Comparison of ENCODE assay signal across 10 mouse cellular contexts in the genomic region with DNA sequence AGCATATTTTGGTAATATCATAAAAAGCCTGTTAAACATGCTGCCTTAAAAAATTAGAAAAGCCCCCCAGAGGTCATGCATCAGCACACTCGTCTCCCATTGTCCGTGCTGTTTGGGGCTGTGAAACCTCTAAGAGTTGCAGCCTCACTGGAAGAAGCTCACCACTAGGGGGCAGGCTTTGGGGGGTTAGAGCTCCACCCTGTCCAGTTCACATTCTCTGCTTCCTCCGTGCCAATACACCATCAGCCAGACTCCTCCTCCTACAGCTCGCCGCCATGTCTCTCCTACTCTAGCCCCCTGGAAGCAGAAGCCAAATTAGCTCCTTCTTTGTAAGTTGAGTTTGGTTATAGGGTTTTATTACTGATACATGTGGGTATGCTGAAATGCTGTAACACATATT. TPM values are rescaled to one million over a fixed set of nuclear protein-coding genes. Genes with fewer than 3 reads are reported as not detected.
DNase-seq lines count a peak whose midpoint lies in the region; ATAC-seq and TF ChIP-seq lines count a peak whose summit lies in the region.
"Had no signal": no experiment of that assay in that cellular context is flagged by ENCODE, and none has a peak within 500 bp of the region (broad histone marks: within the 10 kb centered on the region; RNA-seq: fewer than 3 reads in every experiment).

No protein-coding gene starts in this region.

- no peaks in the 10 kb centered on the region for H3K79me2 ChIP-seq in liver, adult 2 months (ENCODE audit: control insufficient read depth, insufficient read depth, low read length)

- H3K27ac ChIP-seq in hindbrain, embryonic 11.5 days (ENCODE audit: low read depth, low read length) = no peak overlapping the region
- H3K27ac ChIP-seq in hindbrain, embryonic 16.5 days (ENCODE audit: low read depth, low read length) = no peak overlapping the region
- no peak overlapping the region for H3K27ac ChIP-seq in liver, adult 2 months (replicated peaks; ENCODE audit: insufficient read depth, low read depth, low read length)
- no peak overlapping the region for H3K27ac ChIP-seq in neural tube, embryonic 11.5 days (ENCODE audit: low read depth, low read length)
- H3K27ac ChIP-seq: embryonic facial prominence, embryonic 13.5 days had no signal

- no peak for TF ChIP-seq POLR2A in liver, adult 2 months (IDR thresholded peaks at IDR 0.05; ENCODE audit: extremely low read depth, insufficient read depth, low read length)

- H3K9me3 ChIP-seq in hindbrain, embryonic 11.5 days (ENCODE audit: control insufficient read depth, low read length) = no peaks in the 10 kb centered on the region
- H3K9me3 ChIP-seq in hindbrain, embryonic 16.5 days (ENCODE audit: control insufficient read depth, low read length) = no peaks in the 10 kb centered on the region
- H3K9me3 ChIP-seq in neural tube, embryonic 11.5 days (ENCODE audit: control insufficient read depth, low read length) = no peaks in the 10 kb centered on the region
- H3K9me3 ChIP-seq: embryonic facial prominence, embryonic 13.5 days had no signal

- ATAC-seq in hindbrain, embryonic 11.5 days (ENCODE audit: low FRiP score) = no peak
- ATAC-seq in hindbrain, embryonic 16.5 days = no peak
- ATAC-seq in CD4-positive, CD25-positive, alpha-beta regulatory T cell, adult 4 months = peak; percentile 58
- ATAC-seq in neural tube, embryonic 11.5 days (ENCODE audit: insufficient read depth, low FRiP score, low TSS enrichment) = peak; percentile 53; the same call in 1 of the 2 replicates

- no peak overlapping the region for H3K4me2 ChIP-seq in hindbrain, embryonic 11.5 days (replicated peaks; ENCODE audit: low read depth, low read length)
- H3K4me2 ChIP-seq in hindbrain, embryonic 16.5 days (ENCODE audit: low read length) = no peak overlapping the region
- no peak overlapping the region for H3K4me2 ChIP-seq in neural tube, embryonic 11.5 days (ENCODE audit: low read depth)
- H3K4me2 ChIP-seq: embryonic facial prominence, embryonic 13.5 days had no signal

- no peaks in the 10 kb centered on the region for H3K36me3 ChIP-seq in hindbrain, embryonic 11.5 days (ENCODE audit: control insufficient read depth, insufficient read depth, low read length)
- H3K36me3 ChIP-seq in hindbrain, embryonic 16.5 days (ENCODE audit: control insufficient read depth, insufficient read depth, low read length) = no peaks in the 10 kb centered on the region
- H3K36me3 ChIP-seq in liver, adult 2 months (ENCODE audit: control insufficient read depth, insufficient read depth, low read length) = no peaks in the 10 kb centered on the region
- H3K36me3 ChIP-seq in neural tube, embryonic 11.5 days (ENCODE audit: control insufficient read depth, insufficient read depth, low read length) = no peaks in the 10 kb centered on the region
- H3K36me3 ChIP-seq: embryonic facial prominence, embryonic 13.5 days had no signal

- TF ChIP-seq CTCF in liver, adult 2 months (IDR thresholded peaks at IDR 0.05; ENCODE audit: low read depth, low read length) = peak; percentile 84

- no peak overlapping the region for H3K4me3 ChIP-seq in hindbrain, embryonic 11.5 days (ENCODE audit: low read depth, low read length)
- H3K4me3 ChIP-seq in hindbrain, embryonic 16.5 days (ENCODE audit: low read length) = no peak overlapping the region
- H3K4me3 ChIP-seq in liver, adult 2 months (ENCODE audit: insufficient read depth, low read depth, low read length) = no peak overlapping the region
- H3K4me3 ChIP-seq in neural tube, embryonic 11.5 days (ENCODE audit: low read depth, low read length) = no peak overlapping the region
- H3K4me3 ChIP-seq: embryonic facial prominence, embryonic 13.5 days; megakaryocyte, embryonic 14.5 days had no signal

- H3K9ac ChIP-seq in hindbrain, embryonic 11.5 days (ENCODE audit: low read depth, low read length) = no peak overlapping the region
- H3K9ac ChIP-seq in hindbrain, embryonic 16.5 days (ENCODE audit: low read depth, low read length) = no peak overlapping the region
- no peak overlapping the region for H3K9ac ChIP-seq in liver, adult 2 months (ENCODE audit: low read depth, low read length)
- no peak overlapping the region for H3K9ac ChIP-seq in neural tube, embryonic 11.5 days (ENCODE audit: low read length)
- H3K9ac ChIP-seq: embryonic facial prominence, embryonic 13.5 days had no signal

- WGBS in hindbrain, embryonic 11.5 days = 53% methylated on average over 5 of the region's 5 CpGs
- 44% methylated on average over 5 of the region's 5 CpGs for WGBS in hindbrain, embryonic 16.5 days
- WGBS in liver, adult 2 months = 49% methylated on average over 5 of the region's 5 CpGs
- 44% methylated on average over 5 of the region's 5 CpGs for WGBS in neural tube, embryonic 11.5 days

- peak; percentile 73 for DNase-seq in hindbrain, embryonic 11.5 days (ENCODE audit: low spot score)
- DNase-seq in adrenal gland, postnatal 4 days (ENCODE audit: low spot score in 2 of 2) = peak; percentile 19 to 42
- peak; percentile 12 for DNase-seq in gastrocnemius, adult 8-10 months (ENCODE audit: low spot score in 2 of 2)
- DNase-seq in liver, adult 2 months (ENCODE audit: extremely low read depth, low read depth, low spot score) = peak; percentile 64
- peak; percentile 62 for DNase-seq in neural tube, embryonic 11.5 days (ENCODE audit: low spot score)
- peak; percentile 84 for DNase-seq in thymus, postnatal 4 days

- H3K27me3 ChIP-seq in hindbrain, embryonic 11.5 days (ENCODE audit: control insufficient read depth, insufficient read depth, low read length) = no peaks in the 10 kb centered on the region
- H3K27me3 ChIP-seq in hindbrain, embryonic 16.5 days (replicated peaks; ENCODE audit: control insufficient read depth, insufficient read depth, low read length) = no peaks in the 10 kb centered on the region
- H3K27me3 ChIP-seq in liver, adult 2 months (ENCODE audit: control insufficient read depth, insufficient read depth, low read length) = no peaks in the 10 kb centered on the region
- H3K27me3 ChIP-seq in neural tube, embryonic 11.5 days (ENCODE audit: control insufficient read depth, insufficient read depth, low read length) = no peaks in the 10 kb centered on the region
- H3K27me3 ChIP-seq: embryonic facial prominence, embryonic 13.5 days had no signal

- H3K4me1 ChIP-seq in hindbrain, embryonic 11.5 days (replicated peaks; ENCODE audit: control insufficient read depth, insufficient read depth, low read length) = no peaks in the 10 kb centered on the region
- no peaks in the 10 kb centered on the region for H3K4me1 ChIP-seq in hindbrain, embryonic 16.5 days (ENCODE audit: control insufficient read depth, insufficient read depth, low read depth, low read length)
- H3K4me1 ChIP-seq in liver, adult 2 months (ENCODE audit: control insufficient read depth, insufficient read depth, low read length) = no peaks in the 10 kb centered on the region
- no peaks in the 10 kb centered on the region for H3K4me1 ChIP-seq in neural tube, embryonic 11.5 days (ENCODE audit: control insufficient read depth, insufficient read depth, low read length)
- H3K4me1 ChIP-seq: embryonic facial prominence, embryonic 13.5 days; megakaryocyte, embryonic 14.5 days had no signal

RNA-seq across cellular contexts. Expression of a gene that starts 14.3 kb away (rescaled TPM):
- 52.1 and 62.4 TPM in 2 replicates for polyA plus RNA-seq in hindbrain, embryonic 11.5 days (2014; fragmentation: Nextera tagmentation; extraction: Ambion mirVana)
- 47.3 and 51.9 TPM in 2 replicates for polyA plus RNA-seq in hindbrain, embryonic 16.5 days (2015; fragmentation: Nextera tagmentation; extraction: Ambion mirVana)
- polyA plus RNA-seq in CD4-positive, CD25-positive, alpha-beta regulatory T cell, adult 4 months (2017; shearing (Covaris generic)) = 10 to 100 TPM; 29.6 to 33.9 TPM
- total RNA-seq in adrenal gland, postnatal 4 days (2021) = 10 to 100 TPM; 46.8 to 47.4 TPM
- total RNA-seq in gastrocnemius, adult 8-10 months (2022) = 10 to 100 TPM; 11.5 to 14.0 (median 13.7) TPM
- 25.0 and 26.6 TPM in 2 replicates for total RNA-seq in liver, adult 2 months (2014; rRNA removed)
- 10.6 and 12.2 TPM in 2 replicates for polyA plus RNA-seq in liver, adult 2 months (2012; rRNA removed)
- 53.0 and 53.9 TPM in 2 replicates for polyA plus RNA-seq in neural tube, embryonic 11.5 days (2014; fragmentation: Nextera tagmentation; extraction: Ambion mirVana)

RNA-seq across cellular contexts. Expression of a gene that starts 28.5 kb away (rescaled TPM):
- polyA plus RNA-seq in hindbrain, embryonic 11.5 days (2014; fragmentation: Nextera tagmentation; extraction: Ambion mirVana) = 4.5 and 5.1 TPM in 2 replicates
- polyA plus RNA-seq in hindbrain, embryonic 16.5 days (2015; fragmentation: Nextera tagmentation; extraction: Ambion mirVana) = 2.9 and 4.0 TPM in 2 replicates
- polyA plus RNA-seq in CD4-positive, CD25-positive, alpha-beta regulatory T cell, adult 4 months (2017; shearing (Covaris generic)) = not detected
- under 1 TPM; 0.51 to 0.81 TPM for total RNA-seq in adrenal gland, postnatal 4 days (2021)
- total RNA-seq in gastrocnemius, adult 8-10 months (2022) = not detected
- total RNA-seq in liver, adult 2 months (2014; rRNA removed) = not detected in 2 replicates
- not detected in 2 replicates for polyA plus RNA-seq in liver, adult 2 months (2012; rRNA removed)
- polyA plus RNA-seq in neural tube, embryonic 11.5 days (2014; fragmentation: Nextera tagmentation; extraction: Ambion mirVana) = 0.60 and 1.9 TPM in 2 replicates

RNA-seq across cellular contexts. Expression of a gene that starts 54.5 kb away (rescaled TPM):
- not detected in 2 replicates for polyA plus RNA-seq in hindbrain, embryonic 11.5 days (2014; fragmentation: Nextera tagmentation; extraction: Ambion mirVana)
- not detected in 2 replicates for polyA plus RNA-seq in hindbrain, embryonic 16.5 days (2015; fragmentation: Nextera tagmentation; extraction: Ambion mirVana)
- not detected for polyA plus RNA-seq in CD4-positive, CD25-positive, alpha-beta regulatory T cell, adult 4 months (2017; shearing (Covaris generic))
- total RNA-seq in adrenal gland, postnatal 4 days (2021) = not detected
- total RNA-seq in gastrocnemius, adult 8-10 months (2022) = not detected
- not detected in 2 replicates for total RNA-seq in liver, adult 2 months (2014; rRNA removed)
- polyA plus RNA-seq in liver, adult 2 months (2012; rRNA removed) = not detected in 2 replicates
- not detected in 2 replicates for polyA plus RNA-seq in neural tube, embryonic 11.5 days (2014; fragmentation: Nextera tagmentation; extraction: Ambion mirVana)
- polyA plus RNA-seq: embryonic facial prominence, embryonic 13.5 days had no signal

Comparison
In these comparisons a context has a peak if more than half of its experiments do, and no peak if none do; other contexts are left out.
1. ATAC-seq: peak in CD4-positive, CD25-positive, alpha-beta regulatory T cell, adult 4 months (single experiment) and neural tube, embryonic 11.5 days (single experiment); none in hindbrain, embryonic 11.5 days (single experiment) and hindbrain, embryonic 16.5 days (single experiment).
2. DNase-seq: peak in every context shown above with its lines; median percentile 84 in thymus, postnatal 4 days; 73 in hindbrain, embryonic 11.5 days; 64 in liver, adult 2 months; 62 in neural tube, embryonic 11.5 days; 30 in adrenal gland, postnatal 4 days; 12 in gastrocnemius, adult 8-10 months.